Mouse (Mus musculus): ENCODE measurements around the gene Lrrc37a. TPM values are rescaled to one million over a fixed set of nuclear protein-coding genes. Genes with fewer than 3 reads are reported as not detected.

The Lrrc37a gene
- total RNA-seq, 2 experiments from 2014 or later: not detected

Other genes starting within 250 kb of the Lrrc37a start
- gene Map3k14, start 237.1 kb downstream of the Lrrc37a start, total RNA-seq (2021): 1 to 10 TPM; 4.5 to 4.7 TPM
- 10 to 100 TPM; 10.5 to 12.1 TPM for gene Arhgap27, start 140.9 kb downstream of the Lrrc37a start, total RNA-seq (2021)
- gene Plekhm1, start 91.9 kb downstream of the Lrrc37a start, total RNA-seq (2021): 10 to 100 TPM; 19.8 to 21.2 TPM
- not detected for gene Gm884, start 116.5 kb upstream of the Lrrc37a start, total RNA-seq (2021)
- gene Lyzl6, start 134.3 kb upstream of the Lrrc37a start, total RNA-seq (2021): not detected
- 100 to 1,000 TPM; 109 to 113 TPM for gene Rprml, start 145.0 kb upstream of the Lrrc37a start, total RNA-seq (2021)
- 10 to 100 TPM; 67.2 to 67.8 TPM for gene Gosr2, start 193.3 kb upstream of the Lrrc37a start, total RNA-seq (2021)
- under 1 TPM; 0.27 to 0.58 TPM for gene Wnt9b, start 245.2 kb upstream of the Lrrc37a start, total RNA-seq (2021)

Measured in layer of hippocampus, adult 18-20 months (tissue).